Mouse (Mus musculus) megakaryocyte, embryonic 14.5 days (primary cell): ENCODE data around the gene Lrch2. TPM values are rescaled to one million over a fixed set of nuclear protein-coding genes. Genes with fewer than 3 reads are reported as not detected.
"Not testable (repeated sequence)": the region's sequence is repeated elsewhere in the genome, so short reads cannot be mapped to it uniquely, and the experiment has no call there.

Source experiments
- H3K27me3 ChIP-seq: replicated peaks from 2 replicates; pipeline ENCODE3; 2012; ENCODE audit warnings: inconsistent platforms
- H3K36me3 ChIP-seq: replicated peaks from 2 replicates; pipeline ENCODE3; 2012; ENCODE audit warnings: low read length, inconsistent platforms, mixed read lengths
- H3K4me1 ChIP-seq: 2 replicates; pipeline ENCODE4 v1.6.1; 2012; ENCODE audit warnings: inconsistent platforms
- H3K4me3 ChIP-seq: replicated peaks from 2 replicates; pipeline ENCODE3; 2012; ENCODE audit warnings: moderate library complexity, mild to moderate bottlenecking, inconsistent platforms
- H3K9me3 ChIP-seq: 2 replicates; pipeline ENCODE4 v1.6.1; 2012; ENCODE audit warnings: inconsistent platforms
- FLI1 ChIP-seq: IDR thresholded peaks from 2 replicates; pipeline ENCODE4 v1.6.1; 2012; ENCODE audit warnings: low read length, inconsistent platforms, mixed read lengths
- GATA1 ChIP-seq: IDR thresholded peaks from 3 replicates; pipeline ENCODE4 v1.6.1; 2012; ENCODE audit warnings: mixed read lengths, low read length, inconsistent platforms, borderline replicate concordance
- polyA plus RNA-seq: library from polyadenylated mRNA; stranded (reverse); fragments of >175 nt; gene quantifications from 2 replicates; pipeline ENCODE4 v1.2.3, GENCODE M21; 2012; ENCODE audit warnings: low replicate concordance; ENCODE audit not compliant: insufficient read depth

Gene Lrch2
- polyA plus RNA-seq = not detected in 2 replicates

GRCm38 (mm10) chrX:147553421-147554201, at the start of gene Lrch2:
Gene Lrch2 (minus strand): TSS chrX:147554081.
- H3K4me1 ChIP-seq = peaks cover 5% of the 10 kb centered on the region; the same call in 1 of the 2 replicates
- no peaks in the 10 kb centered on the region for H3K36me3 ChIP-seq
- peak within 1 kb of the TSS; percentile 85 for H3K4me3 ChIP-seq
- TF ChIP-seq GATA1 (no peak), FLI1 (no peak)
- H3K27me3 ChIP-seq = peaks cover 13% of the 10 kb centered on the region
- no peaks in the 10 kb centered on the region for H3K9me3 ChIP-seq

- Histone ChIP-seq H3K9me3 (peaks cover 3% of the 10 kb centered on the region; the same call in 1 of the 2 replicates), H3K36me3 (no peaks in the 10 kb centered on the region), H3K4me1 (no peaks in the 10 kb centered on the region), H3K27me3 (peaks cover 5% of the 10 kb centered on the region), H3K4me3 (no peak overlapping the region)
- TF ChIP-seq FLI1 = no peak
- TF ChIP-seq GATA1 = no peak
These were observed 12.7 kb downstream of the Lrch2 start for GRCm38 (mm10) chrX:147540934-147541870.

- H3K4me1 ChIP-seq = no peaks in the 10 kb centered on the region
- peaks cover 3% of the 10 kb centered on the region; the same call in 1 of the 2 replicates for H3K9me3 ChIP-seq
- H3K36me3 ChIP-seq = no peaks in the 10 kb centered on the region
- H3K27me3 ChIP-seq = peaks cover 5% of the 10 kb centered on the region
- TF ChIP-seq GATA1 = no peak
- no peak for TF ChIP-seq FLI1
- H3K4me3 ChIP-seq = no peak overlapping the region
These were observed 15.5 kb downstream of the Lrch2 start for GRCm38 (mm10) chrX:147538377-147538776.

GRCm38 (mm10) chrX:147537117-147537516, 16.8 kb downstream of the Lrch2 start:
- not testable (repeated sequence) for H3K27me3 ChIP-seq, H3K36me3 ChIP-seq, H3K4me3 ChIP-seq, H3K4me1 ChIP-seq, H3K9me3 ChIP-seq

GRCm38 (mm10) chrX:147535616-147536015, 18.3 kb downstream of the Lrch2 start:
- Histone ChIP-seq H3K4me3 (no peak overlapping the region), H3K36me3 (no peaks in the 10 kb centered on the region), H3K9me3 (no peaks in the 10 kb centered on the region; the same call in 1 of the 2 replicates), H3K27me3 (peaks cover 3% of the 10 kb centered on the region), H3K4me1 (no peaks in the 10 kb centered on the region)
- TF ChIP-seq GATA1 (no peak), FLI1 (no peak)

GRCm38 (mm10) chrX:147531675-147532074, 22.2 kb downstream of the Lrch2 start:
- H3K4me1 ChIP-seq = no peaks in the 10 kb centered on the region
- no peak overlapping the region for H3K4me3 ChIP-seq
- TF ChIP-seq FLI1 (no peak), GATA1 (no peak)
- no peaks in the 10 kb centered on the region for H3K36me3 ChIP-seq
- H3K27me3 ChIP-seq = no peaks in the 10 kb centered on the region
- H3K9me3 ChIP-seq = no peaks in the 10 kb centered on the region

GRCm38 (mm10) chrX:147527646-147528172, 26.2 kb downstream of the Lrch2 start:
- no peaks in the 10 kb centered on the region for H3K36me3 ChIP-seq
- TF ChIP-seq GATA1 (no peak), FLI1 (no peak)
- H3K4me1 ChIP-seq = no peaks in the 10 kb centered on the region
- no peaks in the 10 kb centered on the region for H3K9me3 ChIP-seq
- no peak overlapping the region for H3K4me3 ChIP-seq
- no peaks in the 10 kb centered on the region for H3K27me3 ChIP-seq

- Histone ChIP-seq H3K4me3 (no peak overlapping the region), H3K36me3 (no peaks in the 10 kb centered on the region), H3K4me1 (no peaks in the 10 kb centered on the region), H3K27me3 (no peaks in the 10 kb centered on the region), H3K9me3 (no peaks in the 10 kb centered on the region)
- no peak for TF ChIP-seq GATA1
- no peak for TF ChIP-seq FLI1
These were observed 64.3 kb downstream of the Lrch2 start for GRCm38 (mm10) chrX:147489551-147489950.

- H3K4me3 ChIP-seq, H3K36me3 ChIP-seq, H3K27me3 ChIP-seq, H3K9me3 ChIP-seq, H3K4me1 ChIP-seq: not testable (repeated sequence)
These were observed 100.3 kb downstream of the Lrch2 start, which contains the start of gene Vmn1r239-ps for GRCm38 (mm10) chrX:147453610-147454009. Gene Vmn1r239-ps (minus strand): TSS chrX:147453710.

GRCm38 (mm10) chrX:147443386-147443785, 110.5 kb downstream of the Lrch2 start:
- Histone ChIP-seq H3K9me3 (no peaks in the 10 kb centered on the region), H3K27me3 (no peaks in the 10 kb centered on the region), H3K4me3 (no peak overlapping the region), H3K4me1 (no peaks in the 10 kb centered on the region), H3K36me3 (no peaks in the 10 kb centered on the region)
- TF ChIP-seq FLI1 = no peak
- TF ChIP-seq GATA1 = no peak
